Mouse (Mus musculus): ENCODE data around the gene Fth1. TPM values are rescaled to one million over a fixed set of nuclear protein-coding genes. Genes with fewer than 3 reads are reported as not detected.
A peak's percentile ranks its signal among the peaks of the same experiment; 100 is the strongest.

The Fth1 gene
- polyA plus RNA-seq, 1 experiment: 606 TPM

DNA sequence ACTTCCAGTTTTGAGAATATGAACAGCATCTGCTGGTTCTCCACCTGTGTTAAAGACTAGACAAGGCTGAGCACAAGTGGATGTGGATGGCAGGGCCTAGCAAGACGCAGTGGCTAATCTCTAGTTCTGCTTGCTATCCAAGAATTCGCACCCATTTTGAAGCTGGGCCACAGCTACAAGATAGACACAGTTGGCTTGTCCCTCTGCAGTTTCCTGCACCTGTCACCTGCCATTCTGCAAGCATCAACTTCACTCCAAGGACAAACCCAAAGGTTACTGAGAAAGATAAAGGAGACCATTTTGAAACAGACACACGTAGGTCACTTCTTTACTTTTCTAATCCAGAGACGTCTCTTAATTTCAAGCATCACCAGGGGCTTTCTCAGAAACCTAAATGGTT lies 1.2 kb downstream of the Fth1 start:
- no peak overlapping the region; the same call in 1 of the 2 replicates for H3K4me3 ChIP-seq (ENCODE audit: low read depth, low read length)
- H3K36me3 ChIP-seq (ENCODE audit: control insufficient read depth, insufficient read depth, low read length, poor library complexity, severe bottlenecking): peaks cover 21% of the 10 kb centered on the region
- peak overlapping the region; percentile 52 for H3K27ac ChIP-seq (ENCODE audit: insufficient read depth, low read length)
- H3K9me3 ChIP-seq (replicated peaks; ENCODE audit: control insufficient read depth, insufficient read depth, low read length, poor library complexity, severe bottlenecking): no peaks in the 10 kb centered on the region
- H3K4me1 ChIP-seq (ENCODE audit: control insufficient read depth, insufficient read depth, low read length): peaks cover 9% of the 10 kb centered on the region
- H3K27me3 ChIP-seq (ENCODE audit: control insufficient read depth, insufficient read depth, low read length, poor library complexity, severe bottlenecking): no peaks in the 10 kb centered on the region
- TF ChIP-seq CTCF (IDR thresholded peaks at IDR 0.05; ENCODE audit: low read depth, low read length) (no peak), EP300 (IDR thresholded peaks at IDR 0.05; ENCODE audit: insufficient read depth, low read depth, low read length) (no peak), POLR2A (IDR thresholded peaks at IDR 0.05; ENCODE audit: insufficient read depth, low read length) (no peak)
- peak overlapping the region; percentile 72 for H3K9ac ChIP-seq (ENCODE audit: low read depth, poor library complexity, severe bottlenecking)

GRCm38 (mm10) chr19:9982151-9982851 lies 1.9 kb downstream of the Fth1 start:
- Histone ChIP-seq H3K4me3 (ENCODE audit: low read depth, low read length) (peak overlapping the region; percentile 98), H3K27me3 (ENCODE audit: control insufficient read depth, insufficient read depth, low read length, poor library complexity, severe bottlenecking) (no peaks in the 10 kb centered on the region), H3K9me3 (replicated peaks; ENCODE audit: control insufficient read depth, insufficient read depth, low read length, poor library complexity, severe bottlenecking) (no peaks in the 10 kb centered on the region), H3K27ac (ENCODE audit: insufficient read depth, low read length) (peak overlapping the region; percentile 52), H3K36me3 (ENCODE audit: control insufficient read depth, insufficient read depth, low read length, poor library complexity, severe bottlenecking) (peaks cover 21% of the 10 kb centered on the region), H3K9ac (ENCODE audit: low read depth, poor library complexity, severe bottlenecking) (peak overlapping the region; percentile 72), H3K4me1 (ENCODE audit: control insufficient read depth, insufficient read depth, low read length) (peaks cover 6% of the 10 kb centered on the region)
- TF ChIP-seq CTCF (IDR thresholded peaks at IDR 0.05; ENCODE audit: low read depth, low read length): no peak
- peak; percentile 65 for TF ChIP-seq POLR2A (IDR thresholded peaks at IDR 0.05; ENCODE audit: insufficient read depth, low read length)
- peak; percentile 65; the same call in 1 of the 2 replicates for TF ChIP-seq EP300 (IDR thresholded peaks at IDR 0.05; ENCODE audit: insufficient read depth, low read depth, low read length)

DNA sequence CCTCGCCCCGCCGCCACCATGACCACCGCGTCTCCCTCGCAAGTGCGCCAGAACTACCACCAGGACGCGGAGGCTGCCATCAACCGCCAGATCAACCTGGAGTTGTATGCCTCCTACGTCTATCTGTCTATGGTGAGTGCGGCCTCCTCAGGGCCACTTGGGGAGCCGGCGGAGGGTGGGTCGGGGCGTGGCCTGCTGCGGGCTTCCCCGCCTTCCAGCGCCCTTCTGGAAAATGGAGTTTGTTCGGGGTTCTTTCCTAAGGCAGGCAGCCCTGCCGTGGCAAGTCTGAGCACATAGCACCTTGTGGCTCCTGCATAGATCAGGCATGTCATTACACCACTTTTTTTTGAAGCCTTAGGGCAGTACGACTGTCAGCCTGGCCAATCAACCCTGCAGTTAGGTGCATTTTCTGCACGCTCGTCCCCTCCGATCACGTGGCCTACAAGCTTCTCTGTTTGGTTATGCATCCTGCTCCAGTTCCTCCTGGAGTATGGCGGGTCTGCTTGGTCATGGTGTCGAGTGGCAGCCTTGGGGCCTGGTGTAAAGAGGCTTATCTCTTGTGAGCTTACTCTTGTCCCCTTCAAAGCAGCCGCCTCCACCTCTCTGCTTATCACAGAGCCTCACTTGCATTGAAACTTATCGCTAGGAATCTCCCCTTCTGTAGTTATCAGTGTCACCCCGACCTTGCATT lies 2.6 kb downstream of the Fth1 start:
- peak overlapping the region; percentile 72 for H3K9ac ChIP-seq (ENCODE audit: low read depth, poor library complexity, severe bottlenecking)
- peaks cover 6% of the 10 kb centered on the region for H3K4me1 ChIP-seq (ENCODE audit: control insufficient read depth, insufficient read depth, low read length)
- peaks cover 21% of the 10 kb centered on the region for H3K36me3 ChIP-seq (ENCODE audit: control insufficient read depth, insufficient read depth, low read length, poor library complexity, severe bottlenecking)
- TF ChIP-seq EP300 (IDR thresholded peaks at IDR 0.05; ENCODE audit: insufficient read depth, low read depth, low read length): no peak
- TF ChIP-seq CTCF (IDR thresholded peaks at IDR 0.05; ENCODE audit: low read depth, low read length): no peak
- no peak for TF ChIP-seq POLR2A (IDR thresholded peaks at IDR 0.05; ENCODE audit: insufficient read depth, low read length)
- H3K27me3 ChIP-seq (ENCODE audit: control insufficient read depth, insufficient read depth, low read length, poor library complexity, severe bottlenecking): no peaks in the 10 kb centered on the region
- no peaks in the 10 kb centered on the region for H3K9me3 ChIP-seq (replicated peaks; ENCODE audit: control insufficient read depth, insufficient read depth, low read length, poor library complexity, severe bottlenecking)
- H3K27ac ChIP-seq (ENCODE audit: insufficient read depth, low read length): peak overlapping the region; percentile 21; the same call in 1 of the 2 replicates
- peak overlapping the region; percentile 98 for H3K4me3 ChIP-seq (ENCODE audit: low read depth, low read length)

GRCm38 (mm10) chr19:9984111-9985055 lies 4.0 kb downstream of the Fth1 start:
- Histone ChIP-seq H3K9ac (ENCODE audit: low read depth, poor library complexity, severe bottlenecking) (peak overlapping the region; percentile 35; the same call in 1 of the 2 replicates), H3K4me1 (ENCODE audit: control insufficient read depth, insufficient read depth, low read length) (no peaks in the 10 kb centered on the region), H3K36me3 (ENCODE audit: control insufficient read depth, insufficient read depth, low read length, poor library complexity, severe bottlenecking) (peaks cover 21% of the 10 kb centered on the region), H3K4me3 (ENCODE audit: low read depth, low read length) (peak overlapping the region; percentile 17), H3K27ac (ENCODE audit: insufficient read depth, low read length) (no peak overlapping the region), H3K27me3 (ENCODE audit: control insufficient read depth, insufficient read depth, low read length, poor library complexity, severe bottlenecking) (no peaks in the 10 kb centered on the region), H3K9me3 (replicated peaks; ENCODE audit: control insufficient read depth, insufficient read depth, low read length, poor library complexity, severe bottlenecking) (no peaks in the 10 kb centered on the region)
- TF ChIP-seq CTCF (IDR thresholded peaks at IDR 0.05; ENCODE audit: low read depth, low read length): no peak
- no peak for TF ChIP-seq EP300 (IDR thresholded peaks at IDR 0.05; ENCODE audit: insufficient read depth, low read depth, low read length)
- no peak for TF ChIP-seq POLR2A (IDR thresholded peaks at IDR 0.05; ENCODE audit: insufficient read depth, low read length)

GRCm38 (mm10) chr19:9985190-9985899 lies 4.9 kb downstream of the Fth1 start:
- Histone ChIP-seq H3K36me3 (ENCODE audit: control insufficient read depth, insufficient read depth, low read length, poor library complexity, severe bottlenecking) (peaks cover 21% of the 10 kb centered on the region), H3K27ac (ENCODE audit: insufficient read depth, low read length) (no peak overlapping the region), H3K27me3 (ENCODE audit: control insufficient read depth, insufficient read depth, low read length, poor library complexity, severe bottlenecking) (no peaks in the 10 kb centered on the region), H3K4me3 (ENCODE audit: low read depth, low read length) (no peak overlapping the region), H3K9ac (ENCODE audit: low read depth, poor library complexity, severe bottlenecking) (no peak overlapping the region), H3K9me3 (replicated peaks; ENCODE audit: control insufficient read depth, insufficient read depth, low read length, poor library complexity, severe bottlenecking) (no peaks in the 10 kb centered on the region), H3K4me1 (ENCODE audit: control insufficient read depth, insufficient read depth, low read length) (no peaks in the 10 kb centered on the region)
- TF ChIP-seq EP300 (IDR thresholded peaks at IDR 0.05; ENCODE audit: insufficient read depth, low read depth, low read length): no peak
- TF ChIP-seq POLR2A (IDR thresholded peaks at IDR 0.05; ENCODE audit: insufficient read depth, low read length): no peak
- no peak for TF ChIP-seq CTCF (IDR thresholded peaks at IDR 0.05; ENCODE audit: low read depth, low read length)

Data from ES-Bruce4 (cell line).